Mouse (Mus musculus) heart, postnatal 10 days (tissue): ENCODE results near the gene Jun. TPM values are rescaled to one million over a fixed set of nuclear protein-coding genes. Genes with fewer than 3 reads are reported as not detected.

Source experiments
- DNase-seq, 2 experiments: peaks; one replicate each; pipeline ENCODE4 v3.0.0; 2021
- intact Hi-C: fragments of 180-260 bp; cut with DNase I; formaldehyde crosslinking; loops from one replicate; pipeline ENCODE4 v1.15.1; 2025
- total RNA-seq, 2 experiments: library from RNA; stranded (reverse); gene quantifications; 2 replicates each; pipeline ENCODE4 v1.2.3; 2021

Jun gene
- 10 to 100 TPM; 58.9 to 65.6 TPM for total RNA-seq

DNA sequence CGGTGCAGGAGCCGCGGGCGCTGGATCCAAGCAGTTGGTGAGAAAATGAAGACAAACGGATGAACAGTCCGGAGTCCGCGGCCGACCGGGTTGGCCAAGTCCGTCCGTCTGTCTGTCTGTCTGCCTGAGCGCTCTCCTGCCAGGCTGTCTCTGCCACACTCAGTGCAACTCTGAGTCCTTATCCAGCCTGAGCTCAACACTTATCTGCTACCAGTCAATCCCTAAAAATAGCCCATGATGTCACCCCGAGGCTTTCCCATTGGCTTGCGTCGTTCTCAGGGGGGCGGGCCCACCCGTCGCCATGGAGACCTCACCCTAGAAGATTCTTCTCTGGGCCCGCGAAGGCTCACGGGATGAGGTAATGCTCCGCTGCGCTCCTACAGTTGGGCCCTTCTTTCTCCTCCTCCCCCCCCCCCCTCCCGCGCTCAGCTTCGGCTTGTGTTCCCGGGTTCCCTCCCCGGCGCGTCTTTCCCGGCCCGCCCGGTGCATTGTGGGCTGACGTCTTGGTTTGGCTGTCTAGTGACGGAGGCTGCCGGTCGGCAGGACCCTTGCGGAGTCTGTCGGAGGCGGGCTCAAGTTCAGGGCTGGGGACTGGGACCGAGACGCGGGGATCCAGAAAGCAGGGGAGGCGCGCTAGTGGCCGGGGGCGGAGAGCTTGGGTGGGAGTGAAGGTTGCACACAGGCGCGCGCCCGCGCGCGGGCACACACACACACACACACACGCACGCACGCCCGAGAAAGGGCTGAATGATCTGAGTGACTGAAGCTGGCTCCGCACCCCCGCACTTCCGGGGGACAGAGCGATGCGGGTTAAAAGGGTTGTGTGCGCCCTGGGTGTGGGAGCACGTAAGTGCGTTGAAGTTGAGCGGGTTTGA, at the start of gene Jun:
TSS of gene Jun (minus strand) at position 198 of the 875 bp plus-strand sequence.
- intact Hi-C loops = loop anchor here (2.0 to 5.0 kb wide), 6 partner anchors 230 to 690 kb away; no protein-coding TSS in a partner anchor
- DNase-seq = peak; percentile 100

DNA sequence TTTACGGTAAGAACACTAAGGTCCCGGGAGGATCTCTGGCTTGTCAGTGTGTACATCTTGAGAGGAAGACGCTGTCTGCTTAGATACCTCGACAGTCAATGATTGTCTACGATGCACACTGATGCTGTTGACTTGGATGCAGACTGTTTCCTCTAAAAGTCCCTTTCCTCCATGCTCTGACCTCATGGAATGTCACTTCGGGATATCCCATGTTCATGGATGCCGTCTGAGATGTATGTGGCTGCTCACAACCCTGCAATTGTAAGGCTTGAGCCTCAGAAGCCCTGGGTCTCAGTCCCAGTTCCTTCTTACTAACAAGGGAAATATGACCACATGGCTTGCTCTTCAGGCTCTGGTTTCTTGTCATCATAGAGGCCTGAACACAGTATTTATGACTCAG, 49.7 kb upstream of the Jun start:
- intact Hi-C loops = no loop called here
- DNase-seq = no peak

DNA sequence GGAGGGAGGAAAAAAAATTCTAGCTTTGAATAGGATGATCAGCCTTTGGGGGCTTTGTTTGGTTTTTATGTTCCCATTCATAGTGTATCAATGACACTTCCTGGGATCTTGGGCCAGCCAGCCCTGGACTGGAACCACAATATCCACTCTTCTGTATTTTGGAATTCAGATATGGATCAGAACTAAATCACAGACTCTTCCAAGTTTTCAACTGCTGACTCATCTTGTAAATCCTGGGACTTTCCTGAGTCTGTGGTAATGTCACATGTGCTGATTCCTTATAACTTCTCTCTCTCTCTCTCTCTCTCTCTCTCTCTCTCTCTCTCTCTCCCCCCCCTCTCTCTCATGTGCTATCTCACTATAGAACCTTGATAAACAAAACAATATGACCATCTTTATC, 48.7 kb upstream of the Jun start:
- no peak for DNase-seq
- intact Hi-C loops = no loop called here

DNA sequence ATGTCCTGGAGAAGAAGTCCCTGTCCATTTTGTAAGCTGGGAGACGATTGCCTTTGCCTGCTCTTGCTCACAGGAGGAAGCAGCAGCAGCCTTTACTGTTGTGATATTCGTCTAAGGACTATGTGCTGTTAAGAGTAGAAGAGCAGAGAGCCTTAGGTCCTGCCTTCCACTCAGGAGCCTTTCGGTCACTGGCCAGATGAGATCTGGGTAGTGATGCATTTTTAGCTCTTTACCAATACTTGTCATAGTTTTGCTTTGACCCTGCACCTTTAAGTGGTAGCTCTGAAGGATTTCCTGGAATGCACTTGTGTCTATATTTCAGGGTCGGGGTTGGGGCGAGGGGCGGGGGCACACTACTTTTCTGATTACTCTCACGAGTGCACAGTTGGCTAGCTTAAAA, 47.4 kb upstream of the Jun start:
- DNase-seq = no peak
- intact Hi-C loops = no loop called here

DNA sequence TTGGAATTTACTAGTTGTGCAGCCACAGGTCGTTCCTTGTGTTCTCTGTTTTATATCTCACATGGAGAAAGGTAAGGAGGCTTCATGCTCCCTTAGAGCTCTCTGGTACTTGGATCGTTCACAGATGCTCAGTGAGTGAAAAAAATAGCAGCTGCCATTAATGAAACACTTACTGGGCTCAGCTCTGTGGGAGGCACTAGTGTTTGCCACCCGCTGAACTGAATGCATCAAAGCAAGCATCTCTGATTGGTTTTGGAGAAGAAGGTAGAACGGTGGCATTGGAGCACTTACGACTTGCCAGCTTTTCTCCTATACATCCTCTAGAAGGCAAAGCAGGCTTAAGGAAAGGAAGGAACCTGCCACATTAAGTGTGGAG, 46.7 kb upstream of the Jun start:
- intact Hi-C loops = no loop called here
- DNase-seq = no peak

DNA sequence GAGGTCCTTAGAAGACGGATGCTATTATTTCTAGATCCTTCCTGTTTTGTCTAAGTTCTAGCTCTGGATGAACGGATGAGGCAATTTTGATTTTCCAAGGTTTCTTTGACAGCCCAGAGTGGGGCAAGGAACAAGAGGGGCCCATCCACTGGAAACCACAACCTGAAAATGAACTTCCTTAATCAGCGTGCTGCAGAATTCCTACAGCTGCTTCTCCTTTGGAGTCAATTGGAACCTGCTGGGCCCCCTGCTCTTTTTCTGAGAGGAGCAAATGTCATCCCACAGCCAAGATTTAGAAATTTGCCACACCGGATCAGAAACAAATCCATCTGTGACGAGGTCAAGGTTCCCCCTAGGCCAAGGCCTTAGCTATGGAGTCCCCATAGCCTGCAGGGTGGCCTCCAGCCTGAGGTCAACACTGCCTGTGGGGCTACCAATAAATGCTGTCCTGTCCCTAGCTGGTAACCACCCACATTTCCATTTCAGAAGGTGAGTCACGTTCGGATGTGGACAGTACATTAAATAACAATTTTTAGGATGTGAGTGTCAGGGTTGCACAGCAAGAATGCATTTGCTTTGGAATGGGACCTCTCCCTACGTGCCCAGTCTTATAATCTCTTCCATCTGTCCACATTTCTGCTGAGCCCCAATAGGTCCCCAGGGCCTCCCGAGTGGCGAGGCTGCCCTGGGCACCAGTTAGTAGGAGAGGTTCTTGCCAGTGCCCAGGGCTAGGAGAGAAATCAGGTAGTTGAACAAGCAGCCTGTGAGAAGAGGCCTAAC, 46.1 kb upstream of the Jun start:
- intact Hi-C loops = no loop called here

DNA sequence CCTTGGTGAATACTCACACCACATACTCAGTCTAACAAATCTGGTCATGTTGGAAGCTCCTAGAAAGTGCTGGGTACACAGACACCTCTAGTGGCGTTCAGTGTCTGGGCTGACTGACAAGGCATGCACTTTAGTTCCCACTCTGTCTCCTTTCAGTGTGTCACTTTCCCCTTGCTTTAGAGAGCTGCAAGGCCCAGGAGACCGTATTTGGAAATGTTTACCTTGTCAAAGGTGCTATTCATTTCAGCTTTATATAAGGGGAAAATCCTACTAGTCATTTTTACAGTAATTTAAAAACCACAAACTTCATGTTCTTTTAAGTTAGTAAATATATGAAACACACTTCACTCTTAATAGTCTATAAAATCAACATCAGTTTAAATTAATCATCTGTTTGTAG, 44.7 kb upstream of the Jun start:
- intact Hi-C loops = no loop called here
- DNase-seq = no peak

More for the DNA sequence above, 46.1 kb upstream of the Jun start:
- DNase-seq = no peak

DNA sequence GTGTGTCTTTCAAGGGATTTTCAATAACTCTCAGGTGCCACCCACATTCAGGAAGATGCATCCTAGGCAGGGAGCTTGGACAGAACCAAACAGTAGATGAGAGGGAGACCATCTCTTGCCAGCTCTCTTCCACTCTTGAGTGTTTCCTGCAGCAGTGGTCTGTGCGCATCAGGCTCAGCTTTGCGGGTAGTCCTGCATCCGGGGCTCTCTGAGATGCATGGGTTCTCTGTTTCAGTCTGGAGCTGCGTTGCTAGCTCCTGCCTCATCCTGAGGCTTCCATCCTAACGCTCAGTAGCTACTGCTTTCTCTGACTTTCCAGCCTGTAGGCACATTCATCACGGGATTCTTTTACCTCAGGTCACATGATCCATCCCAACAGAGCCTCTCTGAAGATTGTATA, 43.9 kb upstream of the Jun start:
- no peak for DNase-seq
- intact Hi-C loops = no loop called here

DNA sequence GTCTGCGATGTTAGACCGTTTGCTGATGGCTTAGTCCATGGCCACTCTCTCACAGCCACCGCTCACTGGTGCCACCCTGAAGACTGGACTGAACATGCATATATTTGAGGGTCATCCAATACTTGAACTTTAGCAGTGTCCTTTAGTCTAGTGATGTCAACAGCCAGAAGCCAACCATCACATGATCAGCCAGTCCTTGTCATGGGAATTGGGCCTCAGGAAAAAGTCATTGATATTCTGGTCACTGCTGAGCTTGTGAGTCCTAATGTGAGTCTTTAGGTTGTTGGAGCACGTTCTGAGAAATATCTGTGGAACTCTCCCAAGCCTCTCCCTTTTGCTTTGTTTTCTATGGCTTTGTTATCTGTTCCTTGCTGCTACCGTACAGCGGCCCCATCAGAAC, 43.3 kb upstream of the Jun start:
- intact Hi-C loops = no loop called here

DNA sequence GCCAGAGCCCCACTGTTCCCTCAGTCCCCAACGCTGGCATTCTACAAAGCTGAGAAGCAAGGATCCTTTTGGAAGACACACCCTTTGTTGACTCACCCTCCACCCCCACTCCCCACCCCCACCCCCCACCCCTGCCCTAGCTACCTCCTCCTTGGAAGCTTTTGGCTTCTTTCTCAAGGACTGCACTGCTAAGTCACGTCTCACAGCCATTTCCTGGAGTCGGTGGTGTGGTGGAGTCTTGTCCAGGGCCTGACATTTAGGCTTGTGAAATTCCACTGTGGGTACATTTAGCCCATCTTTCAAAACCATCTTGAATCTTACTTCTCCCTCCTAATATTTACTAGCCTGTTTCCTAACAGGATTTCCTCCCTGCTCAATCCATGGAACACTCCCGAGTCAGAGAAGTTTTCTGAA, 42.7 kb upstream of the Jun start:
- DNase-seq = peak in 1 of 2 experiments; percentile 26
- intact Hi-C loops = loop anchor here (5.0 kb wide), 1 partner anchor 37 kb away; no protein-coding TSS in a partner anchor

More for the DNA sequence above, 43.3 kb upstream of the Jun start:
- no peak for DNase-seq

DNA sequence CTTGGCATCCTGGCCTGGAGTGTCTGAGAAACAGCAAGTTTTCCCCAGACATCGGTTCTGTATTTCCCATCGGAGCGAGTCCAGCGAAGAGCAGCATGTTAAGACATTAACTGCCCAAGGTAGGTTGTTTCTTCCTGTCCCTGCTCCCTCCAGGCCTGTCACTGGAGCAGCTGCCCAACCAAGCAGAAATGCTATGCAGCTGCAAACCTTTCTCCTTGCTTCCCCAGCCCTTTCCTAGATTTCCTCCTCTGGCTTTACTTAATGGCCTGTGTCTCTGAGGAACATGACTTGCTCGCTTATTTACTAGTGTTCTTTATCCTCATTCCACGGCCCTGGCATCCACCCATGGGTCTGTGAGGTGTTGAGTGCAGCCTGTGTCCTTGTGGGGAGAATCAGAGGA, 41.6 kb upstream of the Jun start:
- DNase-seq = peak; percentile 22 to 44
- intact Hi-C loops = loop anchor here (5.0 kb wide), 1 partner anchor 36 kb away; no protein-coding TSS in a partner anchor

DNA sequence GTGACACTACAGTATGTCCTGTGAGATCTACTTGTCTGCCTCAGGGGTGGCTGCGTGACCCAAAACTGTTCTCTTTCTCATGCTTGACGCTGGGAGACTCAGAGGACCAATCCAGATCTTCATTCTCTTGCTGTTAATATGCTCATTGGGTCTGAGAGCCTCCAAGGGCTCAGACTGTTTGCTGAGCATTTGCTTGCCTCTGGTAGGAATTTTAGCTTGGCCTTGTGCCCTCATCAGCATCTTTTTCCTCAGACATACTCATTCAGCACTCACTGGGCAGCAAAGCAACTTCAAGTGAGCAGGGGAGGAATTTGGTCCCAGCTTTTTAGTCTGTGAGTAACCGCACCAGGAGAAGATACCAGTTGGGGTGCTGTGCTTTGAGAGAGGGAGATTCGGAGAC, 40.5 kb upstream of the Jun start:
- intact Hi-C loops = loop anchor here (5.0 kb wide), 1 partner anchor 35 kb away; no protein-coding TSS in a partner anchor
- no peak for DNase-seq

DNA sequence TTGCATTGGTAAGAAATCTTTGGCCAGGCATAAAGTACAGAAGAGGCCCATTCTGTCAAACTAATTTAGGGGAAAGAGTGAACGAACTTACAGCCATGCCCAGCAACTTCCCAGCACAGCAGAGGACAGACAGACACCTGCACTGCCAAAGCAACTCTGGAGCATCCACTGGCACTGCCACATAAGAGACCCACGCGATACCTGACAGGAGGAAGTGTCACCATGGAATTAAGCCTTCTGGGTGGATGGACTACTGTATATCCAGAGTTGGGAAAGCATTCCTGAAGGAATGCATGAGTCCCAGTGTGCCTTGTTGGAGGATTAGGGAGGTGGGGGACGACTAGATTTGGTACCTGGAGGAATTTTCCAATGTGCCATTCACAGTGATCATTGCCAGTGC, 39.5 kb upstream of the Jun start:
- DNase-seq = no peak
- intact Hi-C loops = loop anchor here (5.0 kb wide), 1 partner anchor 34 kb away; no protein-coding TSS in a partner anchor

DNA sequence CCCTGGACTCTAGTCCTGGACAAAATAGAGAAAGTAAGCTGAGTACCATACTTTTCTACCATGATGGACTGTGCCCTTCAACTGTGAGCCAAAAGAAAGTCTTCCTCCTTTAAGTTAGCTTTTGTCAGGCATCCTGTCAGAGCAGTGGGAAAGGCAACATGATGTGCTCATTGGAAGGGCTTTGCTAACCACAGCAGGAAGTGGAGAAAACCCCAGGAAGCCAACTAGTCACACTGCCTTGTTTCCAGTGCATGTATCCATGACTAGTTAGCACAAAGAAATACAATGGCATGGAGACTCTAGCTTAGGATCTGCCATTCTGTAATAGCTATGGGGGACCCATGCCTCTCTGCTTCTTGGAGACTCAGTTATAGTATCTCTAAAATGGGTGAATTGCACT, 37.9 kb upstream of the Jun start:
- intact Hi-C loops = loop anchor here (5.0 kb wide), 1 partner anchor 33 kb away; no protein-coding TSS in a partner anchor
- no peak for DNase-seq

DNA sequence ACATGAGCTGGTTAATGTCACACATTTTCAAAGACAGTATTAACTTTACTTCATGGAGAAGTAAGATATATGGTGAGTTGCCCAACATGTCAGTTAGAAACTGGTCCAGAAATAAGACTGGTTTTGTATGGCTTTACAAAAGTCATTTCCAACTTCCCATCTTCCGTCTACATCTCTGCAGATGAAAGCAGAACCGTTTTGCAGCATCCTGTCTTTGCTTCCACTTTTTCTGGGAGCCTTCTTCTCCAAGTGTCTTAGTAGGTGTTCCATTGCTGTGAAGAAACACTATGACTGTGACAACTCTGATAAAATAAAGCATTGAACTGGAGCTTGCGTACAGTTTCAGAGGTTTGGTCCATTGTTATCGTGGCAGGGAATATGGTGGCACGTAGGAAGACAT, 37.0 kb upstream of the Jun start:
- no peak for DNase-seq
- intact Hi-C loops = no loop called here

DNA sequence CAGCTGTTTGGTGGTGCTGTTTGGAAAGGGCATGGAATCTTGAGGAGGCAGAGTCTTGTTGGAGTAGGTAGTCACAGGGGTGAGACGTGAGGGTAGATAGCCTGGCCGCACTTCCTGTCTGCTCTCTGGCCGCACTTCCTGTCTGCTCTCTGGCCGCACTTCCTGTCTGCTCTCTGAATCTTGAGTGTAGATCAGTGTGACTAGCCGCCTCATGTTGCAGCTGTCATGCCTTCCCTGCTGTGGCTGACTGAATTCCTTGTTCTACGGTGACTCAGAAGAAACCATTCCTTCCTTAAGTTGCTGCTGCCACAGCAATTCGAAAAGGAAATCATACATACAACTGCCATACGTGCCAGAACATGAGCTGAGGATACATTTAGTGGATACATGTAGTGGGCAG, 31.9 kb upstream of the Jun start:
- intact Hi-C loops = no loop called here
- DNase-seq = no peak

DNA sequence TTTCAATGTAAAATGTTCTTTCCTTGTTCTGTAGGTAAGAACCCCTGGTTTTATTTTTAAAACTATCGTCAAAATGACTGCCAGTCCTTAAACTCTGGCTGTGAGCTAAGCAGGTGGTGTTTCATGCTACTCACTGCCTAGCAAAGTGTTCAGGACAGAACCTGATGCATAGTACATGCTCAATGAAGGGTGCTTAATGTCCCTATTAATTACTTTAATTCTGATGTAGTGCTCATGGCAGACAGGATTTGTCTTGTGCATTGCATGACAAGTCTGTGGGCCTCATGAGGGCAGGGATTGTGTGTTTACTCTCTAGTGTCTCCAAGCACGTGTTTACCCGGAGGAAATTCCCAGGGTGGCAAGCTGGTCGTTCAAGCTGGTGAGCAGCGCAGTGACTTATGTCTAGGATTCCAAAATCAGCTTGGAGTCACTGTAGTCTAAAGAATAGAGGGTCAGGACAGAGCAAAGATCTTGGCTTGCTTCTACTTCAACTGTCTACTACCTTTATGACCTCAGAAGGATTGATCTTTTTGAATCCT, 31.2 kb upstream of the Jun start:
- DNase-seq = no peak
- intact Hi-C loops = no loop called here

DNA sequence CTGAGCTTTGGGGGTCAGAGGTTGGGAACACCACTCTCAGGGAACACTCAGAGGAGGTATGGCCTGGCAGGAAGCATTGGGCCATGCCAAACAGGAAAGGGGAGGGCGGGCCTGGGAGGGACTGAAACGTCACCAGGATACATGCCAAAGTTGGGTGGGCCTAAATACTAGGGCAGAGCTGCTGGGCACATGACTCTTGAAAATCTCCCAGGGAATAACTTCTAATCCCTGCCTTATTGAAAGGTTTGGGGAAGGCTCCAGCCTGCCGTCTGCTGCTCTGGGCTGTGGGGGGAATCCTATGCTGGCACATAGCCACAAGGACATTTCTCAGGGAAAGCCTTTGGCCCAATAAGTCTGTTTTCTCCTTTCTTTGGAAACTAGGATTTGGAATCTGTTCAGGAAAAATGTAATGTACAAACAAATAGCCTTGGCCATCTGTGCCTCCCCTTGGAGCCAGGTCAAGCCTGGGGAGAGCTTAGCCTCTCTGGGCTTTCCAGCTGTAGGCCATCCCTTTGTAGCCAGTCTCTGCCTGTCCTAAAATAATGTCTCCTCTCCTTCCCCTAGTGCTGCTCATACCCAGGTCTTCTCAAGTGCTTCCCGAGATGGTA, 30.6 kb upstream of the Jun start:
- intact Hi-C loops = no loop called here
- peak; percentile 70 to 72 for DNase-seq

DNA sequence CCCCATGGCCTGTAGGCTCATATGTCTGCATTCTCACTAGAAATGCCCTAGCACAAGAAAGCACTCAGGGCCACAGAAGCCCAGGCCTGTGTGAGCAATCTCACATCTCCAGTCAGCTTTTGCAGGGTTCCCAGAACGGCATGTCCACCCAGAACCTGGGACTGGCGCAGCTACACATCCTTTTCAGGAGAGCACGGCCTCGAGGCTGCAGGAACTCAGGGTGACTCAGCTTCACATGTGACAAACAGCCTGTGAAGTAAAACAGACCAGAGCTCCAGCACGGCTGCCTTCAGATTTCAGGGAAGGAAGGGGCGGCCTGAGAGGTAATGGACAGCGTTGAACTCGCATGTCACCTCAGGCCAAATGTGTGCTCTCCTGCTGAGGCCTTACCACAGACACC, 29.6 kb upstream of the Jun start:
- peak; percentile 31 to 42 for DNase-seq

DNA sequence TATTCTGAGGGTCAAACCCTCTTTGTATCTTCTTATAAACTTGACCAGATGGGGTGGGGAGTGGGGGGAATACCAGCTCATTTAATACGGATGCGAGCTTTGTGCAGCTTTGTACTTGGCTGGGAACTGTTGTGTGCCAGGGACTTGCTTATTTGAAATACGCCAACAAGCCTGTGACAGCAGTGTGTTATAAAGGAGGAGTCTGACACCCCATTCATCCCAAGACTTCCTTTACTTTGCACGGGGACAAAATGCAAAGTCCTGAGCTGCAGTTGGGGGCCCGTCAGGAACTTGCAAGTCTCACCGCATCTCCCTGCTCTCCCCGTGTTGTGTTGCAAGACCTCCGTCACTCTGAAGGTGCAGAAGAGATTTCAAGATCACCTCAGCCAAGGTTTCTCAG, 26.6 kb upstream of the Jun start:
- intact Hi-C loops = no loop called here
- DNase-seq = no peak

More for the DNA sequence above, 29.6 kb upstream of the Jun start:
- intact Hi-C loops = no loop called here

DNA sequence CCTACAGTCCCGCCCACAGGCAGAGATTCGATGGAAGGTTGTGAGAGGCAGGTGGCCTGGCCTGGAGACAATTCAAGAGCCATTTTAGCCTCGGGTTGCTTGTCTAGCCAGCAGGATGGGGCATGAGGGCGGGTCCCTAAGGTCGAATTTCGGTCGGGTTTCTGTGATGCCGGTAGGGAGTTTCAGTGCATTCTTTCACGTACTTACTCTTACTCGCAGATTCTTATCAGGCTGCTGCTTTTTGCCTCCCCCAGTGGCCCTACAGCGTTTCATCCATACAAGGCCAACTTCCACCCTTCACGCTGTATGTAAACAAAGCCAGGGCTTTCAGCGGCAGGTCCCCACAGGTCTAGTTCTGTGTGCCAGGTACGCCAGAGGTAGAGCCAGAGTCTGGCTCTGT, 24.3 kb upstream of the Jun start:
- intact Hi-C loops = no loop called here
- DNase-seq = no peak
